In genomic region chr14:56844507-56844906, GRCm38 (mm10) we compare ENCODE assay signal across 14 mouse cellular contexts. TPM values are rescaled to one million over a fixed set of nuclear protein-coding genes. Genes with fewer than 3 reads are reported as not detected.
DNase-seq lines count a peak whose midpoint lies in the region; ATAC-seq and TF ChIP-seq lines count a peak whose summit lies in the region.
"Had no signal": no experiment of that assay in that cellular context is flagged by ENCODE, and none has a peak within 500 bp of the region (broad histone marks: within the 10 kb centered on the region; RNA-seq: fewer than 3 reads in every experiment).

No protein-coding gene starts in this region.

- no peak overlapping the region for H3K27ac ChIP-seq in forebrain, postnatal 0 days (ENCODE audit: low read depth, low read length)
- 0 out of 2 replicates have a peak overlapping the region, but pooled peaks have one; percentile 60 for H3K27ac ChIP-seq in kidney, postnatal 0 days
- H3K27ac ChIP-seq in stomach, embryonic 14.5 days (ENCODE audit: low read length), result no peak overlapping the region
- H3K27ac ChIP-seq: embryonic facial prominence, embryonic 12.5 days; gastrocnemius, adult 2 months; liver, embryonic 14.5 days had no signal

- WGBS in lung, adult 2 months, result 16% methylated on average over 2 of the region's 2 CpGs
- 11% methylated on average over 2 of the region's 2 CpGs for WGBS in forebrain, postnatal 0 days
- WGBS in kidney, postnatal 0 days, result 16% methylated on average over 2 of the region's 2 CpGs
- WGBS in stomach, embryonic 14.5 days, result 8% methylated on average over 2 of the region's 2 CpGs

- H3K4me1 ChIP-seq in lung, adult 2 months (ENCODE audit: control insufficient read depth, insufficient read depth, low read length), result no peaks in the 10 kb centered on the region
- H3K4me1 ChIP-seq in forebrain, postnatal 0 days (ENCODE audit: insufficient read depth), result no peaks in the 10 kb centered on the region
- H3K4me1 ChIP-seq in kidney, postnatal 0 days (replicated peaks; ENCODE audit: insufficient read depth, low read length), result no peaks in the 10 kb centered on the region
- no peaks in the 10 kb centered on the region for H3K4me1 ChIP-seq in stomach, embryonic 14.5 days (ENCODE audit: control insufficient read depth, insufficient read depth, low read length)
- H3K4me1 ChIP-seq: embryonic facial prominence, embryonic 12.5 days had no signal

- H3K27me3 ChIP-seq in forebrain, postnatal 0 days (ENCODE audit: insufficient read depth, low read length), result no peaks in the 10 kb centered on the region
- no peaks in the 10 kb centered on the region for H3K27me3 ChIP-seq in kidney, postnatal 0 days (ENCODE audit: insufficient read depth, low read length)
- H3K27me3 ChIP-seq in stomach, embryonic 14.5 days (ENCODE audit: control insufficient read depth, insufficient read depth, low read length), result no peaks in the 10 kb centered on the region
- H3K27me3 ChIP-seq: embryonic facial prominence, embryonic 12.5 days had no signal

- H3K36me3 ChIP-seq in forebrain, postnatal 0 days (ENCODE audit: insufficient read depth), result no peaks in the 10 kb centered on the region
- H3K36me3 ChIP-seq in kidney, postnatal 0 days (ENCODE audit: insufficient read depth, low read length), result no peaks in the 10 kb centered on the region
- no peaks in the 10 kb centered on the region for H3K36me3 ChIP-seq in stomach, embryonic 14.5 days (ENCODE audit: control insufficient read depth, insufficient read depth, low read length)
- H3K36me3 ChIP-seq: embryonic facial prominence, embryonic 12.5 days had no signal

- TF ChIP-seq POLR2A in lung, adult 2 months (IDR thresholded peaks at IDR 0.05; ENCODE audit: borderline replicate concordance, extremely low read depth, low read depth, low read length), result no peak

- H3K9me3 ChIP-seq in forebrain, postnatal 0 days (ENCODE audit: low read length), result no peaks in the 10 kb centered on the region
- no peaks in the 10 kb centered on the region for H3K9me3 ChIP-seq in kidney, postnatal 0 days (replicated peaks; ENCODE audit: low read length)
- H3K9me3 ChIP-seq in stomach, embryonic 14.5 days (ENCODE audit: control insufficient read depth, low read depth, low read length), result no peaks in the 10 kb centered on the region
- H3K9me3 ChIP-seq: embryonic facial prominence, embryonic 12.5 days had no signal

- no peak overlapping the region for H3K9ac ChIP-seq in forebrain, postnatal 0 days
- no peak overlapping the region for H3K9ac ChIP-seq in kidney, postnatal 0 days (ENCODE audit: low read depth, low read length)
- no peak overlapping the region for H3K9ac ChIP-seq in stomach, embryonic 14.5 days (replicated peaks; ENCODE audit: low read depth, low read length)
- H3K9ac ChIP-seq: embryonic facial prominence, embryonic 12.5 days; liver, embryonic 14.5 days had no signal

- TF ChIP-seq CTCF in lung, adult 2 months (IDR thresholded peaks at IDR 0.05; ENCODE audit: insufficient read depth, low read length), result no peak
- TF ChIP-seq CTCF in forebrain, postnatal 0 days (IDR thresholded peaks at IDR 0.05; ENCODE audit: low read depth), result no peak
- no peak for TF ChIP-seq CTCF in kidney, postnatal 0 days (IDR thresholded peaks at IDR 0.05; ENCODE audit: low read depth)

- no peak overlapping the region for H3K4me3 ChIP-seq in lung, adult 2 months (replicated peaks; ENCODE audit: extremely low read depth, low read depth, low read length)
- no peak overlapping the region for H3K4me3 ChIP-seq in forebrain, postnatal 0 days (ENCODE audit: low read depth, low read length)
- H3K4me3 ChIP-seq in kidney, postnatal 0 days (replicated peaks; ENCODE audit: low read depth, low read length), result no peak overlapping the region
- H3K4me3 ChIP-seq in stomach, embryonic 14.5 days (ENCODE audit: low read depth, low read length), result no peak overlapping the region
- H3K4me3 ChIP-seq: embryonic facial prominence, embryonic 12.5 days; gastrocnemius, adult 2 months had no signal

- intact Hi-C loops in heart, postnatal 14 days (cut with DNase I), result no loop called here

- peak; percentile 75 for ATAC-seq in forebrain, postnatal 0 days
- ATAC-seq in kidney, postnatal 0 days (replicated peaks; ENCODE audit: low FRiP score, low read depth), result peak; percentile 74; the same call in 1 of the 2 replicates
- 0 out of 2 replicates have a peak, but pooled peaks have one; percentile 65 for ATAC-seq in stomach, embryonic 14.5 days (ENCODE audit: insufficient number of reproducible peaks, insufficient read depth, low FRiP score, low read depth)
- ATAC-seq in activated CD4-positive, CD25-positive, alpha-beta regulatory T cell, adult 4 months, result no peak
- ATAC-seq: CD4-positive, CD25-positive, alpha-beta regulatory T cell, adult 4 months had no signal

- no peak overlapping the region for H3K4me2 ChIP-seq in forebrain, postnatal 0 days (ENCODE audit: low read depth)
- no peak overlapping the region for H3K4me2 ChIP-seq in kidney, postnatal 0 days (ENCODE audit: low read length)
- no peak overlapping the region for H3K4me2 ChIP-seq in stomach, embryonic 14.5 days (replicated peaks; ENCODE audit: low read depth, low read length)
- H3K4me2 ChIP-seq: embryonic facial prominence, embryonic 12.5 days had no signal

- DNase-seq in lung, postnatal 36 days, result peak; percentile 7
- no peak for DNase-seq in lung, adult 2 months
- DNase-seq in forebrain, postnatal 0 days, result no peak
- DNase-seq in kidney, postnatal 0 days (ENCODE audit: low spot score), result no peak
- no peak for DNase-seq in heart, postnatal 14 days
- no peak for DNase-seq in right cerebral cortex, postnatal 10 days (ENCODE audit: low spot score in 2 of 2)
- DNase-seq: gastrocnemius, adult 2 months; right cerebral cortex, postnatal 4 days; thymus, adult 18-20 months had no signal

RNA-seq across cellular contexts. Expression of gene Zmym5, which starts 33.0 kb away (rescaled TPM):
- 4.2 and 6.8 TPM in 2 replicates for polyA plus RNA-seq in lung, adult 2 months (2012; rRNA removed)
- total RNA-seq in forebrain, postnatal 0 days (2014; rRNA removed), result 20.8 and 23.6 TPM in 2 replicates
- polyA plus RNA-seq in forebrain, postnatal 0 days (2015; fragmentation: Nextera tagmentation; extraction: Ambion mirVana), result 17.0 and 27.2 TPM in 2 replicates
- polyA plus RNA-seq in kidney, postnatal 0 days (2015; fragmentation: Nextera tagmentation; extraction: Ambion mirVana), result 26.3 and 28.7 TPM in 2 replicates
- polyA plus RNA-seq in stomach, embryonic 14.5 days (2014; fragmentation: Nextera tagmentation; extraction: Ambion mirVana), result 27.6 and 27.8 TPM in 2 replicates
- total RNA-seq in heart, postnatal 14 days (2021), result 10 to 100 TPM; 23.9 to 24.7 TPM
- polyA plus RNA-seq in activated CD4-positive, CD25-positive, alpha-beta regulatory T cell, adult 4 months (2017; shearing (Covaris generic)), result 10 to 100 TPM; 47.0 to 47.8 TPM

RNA-seq across cellular contexts. Expression of gene Zmym2, which starts 41.9 kb away (rescaled TPM):
- 5.6 and 11.0 TPM in 2 replicates for polyA plus RNA-seq in lung, adult 2 months (2012; rRNA removed)
- 55.5 and 79.9 TPM in 2 replicates for total RNA-seq in forebrain, postnatal 0 days (2014; rRNA removed)
- 24.2 and 29.9 TPM in 2 replicates for polyA plus RNA-seq in forebrain, postnatal 0 days (2015; fragmentation: Nextera tagmentation; extraction: Ambion mirVana)
- 26.4 and 26.9 TPM in 2 replicates for polyA plus RNA-seq in kidney, postnatal 0 days (2015; fragmentation: Nextera tagmentation; extraction: Ambion mirVana)
- 47.3 and 54.0 TPM in 2 replicates for polyA plus RNA-seq in stomach, embryonic 14.5 days (2014; fragmentation: Nextera tagmentation; extraction: Ambion mirVana)
- total RNA-seq in heart, postnatal 14 days (2021), result 10 to 100 TPM; 42.9 to 44.7 TPM
- polyA plus RNA-seq in activated CD4-positive, CD25-positive, alpha-beta regulatory T cell, adult 4 months (2017; shearing (Covaris generic)), result 10 to 100 TPM; 37.8 to 48.3 TPM
